Mouse (Mus musculus) heart, embryonic 13.5 days (tissue): Measurements from ENCODE around the gene Fcrls. TPM values are rescaled to one million over a fixed set of nuclear protein-coding genes. Genes with fewer than 3 reads are reported as not detected.
A peak's percentile ranks its signal among the peaks of the same experiment; 100 is the strongest.

Experiments
- ATAC-seq: fragments of 200-750 bp; cut with Nextera tagmentation; 2 replicates; pipeline ENCODE4 v1.8.0; 2017; ENCODE audit warnings: moderate TSS enrichment; ENCODE audit not compliant: insufficient number of reproducible peaks, low FRiP score, low TSS enrichment; ENCODE audit errors: extremely low read depth
- H3K27ac ChIP-seq: fragments of 300-500 bp; sonication (generic); replicated peaks from 2 replicates; pipeline ENCODE4 v1.5.1; 2015; ENCODE audit warnings: moderate library complexity, mild to moderate bottlenecking, inconsistent platforms
- H3K27me3 ChIP-seq: fragments of 300-500 bp; sonication (generic); replicated peaks from 2 replicates; pipeline ENCODE4 v1.6.1; 2015; ENCODE audit warnings: mild to moderate bottlenecking, inconsistent platforms
- H3K36me3 ChIP-seq: fragments of 300-500 bp; sonication (generic); 2 replicates; pipeline ENCODE4 v1.6.1; 2015; ENCODE audit warnings: mild to moderate bottlenecking, inconsistent platforms
- H3K4me1 ChIP-seq: fragments of 300-500 bp; sonication (generic); 2 replicates; pipeline ENCODE4 v1.6.1; 2015; ENCODE audit warnings: inconsistent platforms
- H3K4me2 ChIP-seq: fragments of 300-500 bp; sonication (generic); 2 replicates; pipeline ENCODE4 v1.6.1; 2015; ENCODE audit warnings: inconsistent platforms, mild to moderate bottlenecking, moderate library complexity
- H3K4me3 ChIP-seq: fragments of 300-500 bp; sonication (generic); 2 replicates; pipeline ENCODE4 v1.5.1; 2015; ENCODE audit warnings: moderate library complexity, mild to moderate bottlenecking, inconsistent platforms
- H3K9ac ChIP-seq: fragments of 300-500 bp; sonication (generic); 2 replicates; pipeline ENCODE4 v1.6.1; 2015; ENCODE audit warnings: inconsistent platforms, mild to moderate bottlenecking, moderate library complexity
- H3K9me3 ChIP-seq: fragments of 300-500 bp; sonication (generic); 2 replicates; pipeline ENCODE4 v1.6.1; 2016; ENCODE audit warnings: inconsistent platforms
- WGBS: fragments of 180-500 bp; shearing (Covaris S2); methylation state at CpG from one replicate; pipeline ENCODE4 v1.1.7; 2015; ENCODE audit warnings: mixed read lengths; 5-methylcytosine and 5-hydroxymethylcytosine counted together
- polyA plus RNA-seq: library from polyadenylated mRNA; unstranded; fragments of >200 nt; fragmentation: Nextera tagmentation; extraction: Ambion mirVana; gene quantifications from 2 replicates; pipeline ENCODE4 v1.2.1, GENCODE M21; 2015

Fcrls gene
- polyA plus RNA-seq = 7.3 and 9.0 TPM in 2 replicates

DNA sequence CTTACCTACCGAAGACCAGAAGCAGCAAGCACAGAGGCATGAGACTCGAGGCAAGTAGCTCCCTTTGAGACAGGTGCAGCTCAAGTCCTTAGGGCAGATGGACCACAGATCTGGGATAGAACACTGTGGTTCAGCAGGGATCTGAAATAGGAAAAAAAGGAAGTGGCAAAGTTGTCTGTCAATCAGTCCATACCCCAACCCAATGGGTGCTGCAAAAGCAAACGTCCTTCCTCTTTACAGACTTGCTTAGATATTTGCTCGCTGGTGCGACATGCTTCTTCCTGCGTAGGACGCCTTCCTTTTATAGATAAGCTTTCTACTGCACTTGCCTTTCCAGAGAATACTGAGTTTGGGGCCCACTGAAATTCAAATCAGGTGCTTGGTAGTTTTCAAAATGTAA is at the start of gene Fcrls:
Fcrls (minus strand) TSS at position 303 of the 400 bp plus-strand sequence.
- Histone ChIP-seq H3K36me3 (no peaks in the 10 kb centered on the region), H3K27me3 (no peaks in the 10 kb centered on the region), H3K9me3 (no peaks in the 10 kb centered on the region), H3K4me1 (peaks cover 39% of the 10 kb centered on the region), H3K9ac (no peak within 1 kb of the TSS), H3K4me2 (no peak within 1 kb of the TSS), H3K4me3 (no peak within 1 kb of the TSS), H3K27ac (no peak within 1 kb of the TSS)
- WGBS = 69% methylated on average over 7 of the region's 7 CpGs
- ATAC-seq = no peak

- Histone ChIP-seq H3K9ac (no peak overlapping the region), H3K27ac (no peak overlapping the region), H3K27me3 (no peaks in the 10 kb centered on the region), H3K9me3 (no peaks in the 10 kb centered on the region), H3K4me1 (peaks cover 3% of the 10 kb centered on the region; the same call in 1 of the 2 replicates), H3K4me2 (no peak overlapping the region), H3K4me3 (no peak overlapping the region), H3K36me3 (no peaks in the 10 kb centered on the region)
- no peak for ATAC-seq
- 60% methylated on average over 2 of the region's 2 CpGs for WGBS
Measured at GRCm38 (mm10) chr3:87309922-87310321, 46.4 kb upstream of the Fcrls start.

GRCm38 (mm10) chr3:87299901-87300300 is 36.4 kb upstream of the Fcrls start:
- no peak overlapping the region for H3K4me3 ChIP-seq
- H3K27me3 ChIP-seq = no peaks in the 10 kb centered on the region
- H3K9me3 ChIP-seq = no peaks in the 10 kb centered on the region
- no peak overlapping the region for H3K9ac ChIP-seq
- no peak overlapping the region for H3K27ac ChIP-seq
- H3K4me1 ChIP-seq = no peaks in the 10 kb centered on the region
- WGBS = 56% methylated on average over 5 of the region's 5 CpGs
- no peak overlapping the region for H3K4me2 ChIP-seq
- H3K36me3 ChIP-seq = no peaks in the 10 kb centered on the region
- no peak for ATAC-seq

DNA sequence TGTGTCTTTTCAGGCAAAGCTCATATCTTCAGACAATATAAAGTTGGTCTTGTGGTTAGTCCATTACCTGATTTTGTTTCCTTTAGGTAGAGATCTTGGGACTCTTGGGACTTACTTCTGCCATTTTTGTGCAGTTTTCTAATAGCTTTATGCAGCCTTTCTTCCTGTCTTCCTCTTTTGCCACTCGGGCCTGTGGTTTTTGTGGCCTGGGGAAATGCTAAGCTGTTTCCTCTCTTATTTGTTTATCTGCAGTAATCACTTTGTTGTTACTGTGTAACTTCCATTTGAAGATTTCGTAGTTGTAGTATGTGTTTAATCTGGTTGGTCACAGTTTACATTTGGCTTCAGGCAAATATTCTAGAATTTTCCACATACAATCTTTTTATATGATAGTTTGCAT is 10.8 kb upstream of the Fcrls start:
- 45% methylated on average over 2 of the region's 2 CpGs for WGBS
- Histone ChIP-seq H3K4me1 (no peaks in the 10 kb centered on the region), H3K4me3 (no peak overlapping the region), H3K9ac (no peak overlapping the region), H3K36me3 (no peaks in the 10 kb centered on the region), H3K27ac (no peak overlapping the region), H3K4me2 (no peak overlapping the region), H3K9me3 (no peaks in the 10 kb centered on the region), H3K27me3 (no peaks in the 10 kb centered on the region)
- ATAC-seq = no peak

GRCm38 (mm10) chr3:87266581-87266980 is 3.0 kb upstream of the Fcrls start:
- WGBS = 53% methylated on average over 5 of the region's 5 CpGs

DNA sequence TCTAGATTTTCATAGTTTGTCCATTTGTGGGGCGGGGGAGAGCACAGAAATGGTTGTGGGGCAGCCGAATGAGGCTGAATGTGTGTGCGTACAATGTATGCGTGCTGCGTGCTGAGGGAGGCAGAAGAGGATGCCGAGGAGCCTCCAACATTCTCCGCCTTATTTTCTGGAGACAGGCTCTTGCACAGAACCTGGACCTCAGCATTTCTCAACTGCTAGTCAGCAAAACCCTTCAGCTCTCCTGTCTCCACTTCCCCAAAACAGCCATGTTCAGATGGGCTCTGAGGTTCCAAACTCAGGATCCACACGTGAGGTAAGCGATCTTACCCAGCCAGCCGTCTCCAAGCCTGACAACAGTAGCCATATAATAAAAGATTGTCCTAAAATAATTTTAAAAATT is 8.3 kb downstream of the Fcrls start:
- Histone ChIP-seq H3K9ac (no peak overlapping the region), H3K27ac (no peak overlapping the region), H3K36me3 (no peaks in the 10 kb centered on the region), H3K4me3 (no peak overlapping the region), H3K27me3 (no peaks in the 10 kb centered on the region), H3K4me2 (no peak overlapping the region), H3K4me1 (peaks cover 17% of the 10 kb centered on the region), H3K9me3 (no peaks in the 10 kb centered on the region; the same call in 1 of the 2 replicates)
- no peak for ATAC-seq
- WGBS = 86% methylated on average over 10 of the region's 10 CpGs

More at GRCm38 (mm10) chr3:87266581-87266980, 3.0 kb upstream of the Fcrls start:
- Histone ChIP-seq H3K27me3 (no peaks in the 10 kb centered on the region), H3K4me3 (no peak overlapping the region), H3K4me2 (no peak overlapping the region), H3K27ac (no peak overlapping the region), H3K4me1 (peaks cover 18% of the 10 kb centered on the region), H3K9me3 (no peaks in the 10 kb centered on the region), H3K9ac (no peak overlapping the region), H3K36me3 (no peaks in the 10 kb centered on the region)
- no peak for ATAC-seq

- ATAC-seq = no peak
- Histone ChIP-seq H3K27ac (no peak overlapping the region), H3K36me3 (no peaks in the 10 kb centered on the region), H3K4me2 (no peak overlapping the region), H3K9me3 (no peaks in the 10 kb centered on the region; the same call in 1 of the 2 replicates), H3K4me3 (no peak overlapping the region), H3K4me1 (peaks cover 9% of the 10 kb centered on the region), H3K9ac (no peak overlapping the region), H3K27me3 (no peaks in the 10 kb centered on the region)
- 75% methylated on average over 6 of the region's 6 CpGs for WGBS
Measured at GRCm38 (mm10) chr3:87249571-87249970, 14.0 kb downstream of the Fcrls start.

- H3K27ac ChIP-seq = peak overlapping the region; percentile 3; the same call in 1 of the 2 replicates
- no peak overlapping the region for H3K4me3 ChIP-seq
- H3K9ac ChIP-seq = no peak overlapping the region
- H3K4me2 ChIP-seq = peak overlapping the region; percentile 12; the same call in 1 of the 2 replicates
- no peak for ATAC-seq
- no peaks in the 10 kb centered on the region for H3K27me3 ChIP-seq
- no peaks in the 10 kb centered on the region for H3K9me3 ChIP-seq
- peaks cover 9% of the 10 kb centered on the region for H3K4me1 ChIP-seq
- 19% methylated on average over 3 of the region's 3 CpGs for WGBS
- no peaks in the 10 kb centered on the region for H3K36me3 ChIP-seq
Measured at GRCm38 (mm10) chr3:87247292-87247691, 16.2 kb downstream of the Fcrls start.

DNA sequence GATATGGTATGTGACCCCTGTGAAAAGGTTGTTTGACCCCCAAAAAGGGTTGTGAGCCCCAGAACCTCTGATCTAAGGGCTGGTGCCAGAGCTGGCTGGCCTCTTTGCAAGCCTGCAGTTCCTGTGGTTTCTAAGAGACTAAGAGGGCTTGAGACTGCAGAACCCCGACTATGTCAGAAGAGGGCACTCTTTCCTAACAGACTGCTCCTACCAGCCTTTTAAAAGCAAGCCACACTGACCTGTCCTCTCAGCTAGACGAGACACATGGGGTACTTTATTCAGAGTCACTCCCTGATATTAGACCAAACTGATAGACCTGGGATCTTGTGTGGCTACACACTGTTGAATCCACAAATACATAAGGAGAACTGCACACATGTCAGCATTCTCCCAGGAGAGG is 19.9 kb downstream of the Fcrls start:
- no peaks in the 10 kb centered on the region for H3K36me3 ChIP-seq
- H3K9me3 ChIP-seq = no peaks in the 10 kb centered on the region
- H3K9ac ChIP-seq = no peak overlapping the region
- no peak overlapping the region for H3K4me2 ChIP-seq
- H3K27ac ChIP-seq = no peak overlapping the region
- peaks cover 9% of the 10 kb centered on the region for H3K4me1 ChIP-seq
- WGBS = 1% methylated on average over 2 of the region's 2 CpGs
- H3K4me3 ChIP-seq = no peak overlapping the region
- H3K27me3 ChIP-seq = no peaks in the 10 kb centered on the region
- ATAC-seq = no peak

GRCm38 (mm10) chr3:87240909-87241308 is 22.6 kb downstream of the Fcrls start:
- Histone ChIP-seq H3K36me3 (no peaks in the 10 kb centered on the region), H3K9me3 (no peaks in the 10 kb centered on the region), H3K27me3 (no peaks in the 10 kb centered on the region), H3K4me1 (no peaks in the 10 kb centered on the region), H3K4me2 (no peak overlapping the region), H3K9ac (no peak overlapping the region), H3K4me3 (no peak overlapping the region), H3K27ac (no peak overlapping the region)
- ATAC-seq = no peak
- 70% methylated on average over 4 of the region's 4 CpGs for WGBS

GRCm38 (mm10) chr3:87223636-87224035 is 39.9 kb downstream of the Fcrls start:
- H3K27me3 ChIP-seq = no peaks in the 10 kb centered on the region
- H3K4me1 ChIP-seq = no peaks in the 10 kb centered on the region
- no peak overlapping the region for H3K4me2 ChIP-seq
- no peaks in the 10 kb centered on the region for H3K36me3 ChIP-seq
- H3K9me3 ChIP-seq = no peaks in the 10 kb centered on the region
- no peak overlapping the region for H3K27ac ChIP-seq
- no peak overlapping the region for H3K4me3 ChIP-seq
- no peak for ATAC-seq
- WGBS = 65% methylated on average over 4 of the region's 4 CpGs
- no peak overlapping the region for H3K9ac ChIP-seq

DNA sequence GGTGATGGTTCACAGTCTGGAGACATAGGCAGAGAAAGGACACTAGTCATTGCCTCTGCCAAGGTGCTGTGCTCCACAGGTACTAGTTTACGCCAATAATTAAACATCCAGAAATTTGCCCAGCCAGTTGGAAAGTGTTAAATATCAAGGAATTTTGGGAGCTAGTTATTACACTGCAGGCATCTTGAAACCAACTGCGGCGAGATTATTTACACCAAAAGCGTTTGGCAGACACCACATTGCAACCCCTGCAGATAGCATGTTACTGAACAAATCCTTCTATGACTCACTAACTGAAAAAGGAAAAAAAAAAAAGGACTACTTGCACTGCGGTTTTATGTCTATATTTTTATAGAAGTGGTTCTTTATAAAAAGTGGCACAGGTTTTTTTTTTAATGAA is 41.2 kb downstream of the Fcrls start:
- WGBS = 76% methylated on average over 5 of the region's 5 CpGs

More for the DNA sequence above, 41.2 kb downstream of the Fcrls start:
- no peaks in the 10 kb centered on the region for H3K4me1 ChIP-seq
- no peak for ATAC-seq
- H3K36me3 ChIP-seq = no peaks in the 10 kb centered on the region
- no peak overlapping the region for H3K4me3 ChIP-seq
- H3K27me3 ChIP-seq = no peaks in the 10 kb centered on the region
- no peak overlapping the region for H3K27ac ChIP-seq
- no peak overlapping the region for H3K9ac ChIP-seq
- H3K9me3 ChIP-seq = no peaks in the 10 kb centered on the region
- no peak overlapping the region for H3K4me2 ChIP-seq
